Mouse (Mus musculus) A20 (cell line): Measurements from ENCODE around the gene Myo1f.

Experiments used
- DNase-seq: peaks from one replicate; pipeline ENCODE4 v3.0.0-alpha.2; 2011; ENCODE audit warnings: low read depth, low spot score

Gene Myo1f

GRCm38 (mm10) chr17:33649781-33650475, 94.4 kb downstream of the Myo1f start:
- no peak for DNase-seq
